Mouse (Mus musculus) ovary, adult 18-20 months (tissue): ENCODE data around the gene Cacnb4.

Source experiments
- DNase-seq: peaks from one replicate; pipeline ENCODE4 v3.0.0; 2022; ENCODE audit warnings: low spot score, mixed read lengths

Cacnb4 gene

DNA sequence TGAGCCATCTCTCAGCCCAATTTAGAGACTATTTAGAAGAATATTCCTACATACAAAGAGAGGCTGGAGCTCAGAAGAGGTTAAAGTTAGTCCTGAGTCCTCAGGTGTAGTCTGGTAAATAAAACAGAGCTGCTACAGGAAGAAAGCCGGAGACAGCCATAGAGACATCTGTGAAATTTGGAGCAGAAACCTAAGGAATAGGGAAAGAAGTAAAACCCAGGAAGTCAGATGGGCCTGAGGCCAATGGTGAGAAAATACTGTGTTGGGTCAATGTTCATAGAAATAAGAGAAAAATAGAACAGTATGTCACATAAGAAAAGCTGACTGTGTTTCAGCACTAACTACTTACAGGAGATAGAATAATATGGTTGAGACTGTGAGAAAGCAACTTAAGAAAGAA lies 155.6 kb downstream of the Cacnb4 start:
- no peak for DNase-seq

DNA sequence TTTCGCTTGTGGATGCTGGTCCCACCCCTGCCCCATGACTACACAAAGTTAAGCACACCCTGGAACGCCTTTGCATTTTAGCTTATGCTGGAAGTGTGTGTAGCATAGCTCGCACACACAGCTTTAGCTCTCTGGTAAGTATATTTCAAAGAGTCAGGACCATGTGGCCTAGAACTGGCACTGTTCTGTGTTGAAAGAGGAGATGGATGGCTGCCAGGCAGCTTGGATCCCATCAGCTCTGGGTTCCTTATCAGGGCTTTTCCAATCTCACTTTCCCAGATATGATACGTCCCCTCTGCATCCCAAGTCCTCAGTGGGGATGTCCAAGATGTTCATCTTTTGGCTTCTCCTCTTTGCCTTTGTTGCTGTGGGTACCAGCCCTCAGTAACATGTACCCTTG lies 157.9 kb downstream of the Cacnb4 start:
- DNase-seq = no peak

GRCm38 (mm10) chr2:52516534-52516933 lies 160.1 kb downstream of the Cacnb4 start:
- no peak for DNase-seq

GRCm38 (mm10) chr2:52512865-52513388 lies 163.7 kb downstream of the Cacnb4 start:
- DNase-seq = no peak

DNA sequence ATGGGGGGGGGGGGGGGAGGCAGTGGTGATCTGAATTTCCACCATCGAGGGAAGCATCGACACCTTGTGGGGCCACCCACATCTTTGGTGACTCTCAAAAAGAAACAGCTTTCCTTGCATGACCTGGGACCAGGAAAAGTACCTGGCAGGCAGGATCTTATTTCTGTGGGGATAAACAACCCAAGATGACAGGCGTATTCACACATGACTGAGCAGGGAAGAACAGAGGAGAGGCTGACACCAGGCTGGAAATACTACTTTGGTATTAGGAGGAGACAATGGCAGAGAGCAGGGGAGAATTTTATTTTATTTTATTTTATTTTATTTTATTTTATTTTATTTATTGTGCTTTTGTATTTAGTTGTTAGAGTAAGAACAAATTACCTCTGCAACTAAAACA lies 164.4 kb downstream of the Cacnb4 start:
- DNase-seq = no peak

- no peak for DNase-seq
Observed at GRCm38 (mm10) chr2:52511799-52512198, 164.8 kb downstream of the Cacnb4 start.

DNA sequence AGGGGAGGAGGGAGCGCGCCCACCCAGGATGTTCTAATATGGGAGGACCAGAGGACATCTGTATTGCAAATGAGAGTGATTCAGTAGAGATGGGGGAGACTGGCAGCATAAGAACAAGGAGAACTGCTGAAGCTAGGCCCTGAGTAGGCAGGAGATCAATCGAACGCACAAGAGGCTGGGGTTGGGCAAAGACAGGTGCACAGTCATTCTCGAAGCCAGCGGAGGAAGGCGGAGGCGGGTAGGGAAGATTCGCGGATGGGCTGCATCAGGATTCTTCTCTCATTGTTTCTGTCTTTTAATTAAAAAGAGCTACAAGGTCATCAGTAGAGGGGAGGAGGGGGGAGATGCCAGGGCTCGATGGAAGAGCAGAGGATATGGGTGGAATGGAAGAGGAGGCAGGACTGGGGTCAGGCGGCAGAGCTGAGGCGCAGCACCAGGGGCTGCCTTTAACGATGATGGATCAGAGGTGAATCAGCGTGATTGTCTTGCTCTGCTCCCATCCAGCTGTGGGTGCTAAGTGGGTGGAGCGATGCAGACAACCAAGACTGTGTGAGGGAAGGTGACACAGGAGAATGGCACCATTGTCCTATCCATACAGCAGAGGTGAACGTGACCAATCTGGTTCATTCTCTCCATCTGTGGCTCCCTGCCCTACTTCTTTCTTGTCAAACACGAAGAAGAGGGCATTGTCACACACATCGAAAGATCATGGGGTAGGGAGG lies 166.7 kb downstream of the Cacnb4 start:
- DNase-seq = no peak

DNA sequence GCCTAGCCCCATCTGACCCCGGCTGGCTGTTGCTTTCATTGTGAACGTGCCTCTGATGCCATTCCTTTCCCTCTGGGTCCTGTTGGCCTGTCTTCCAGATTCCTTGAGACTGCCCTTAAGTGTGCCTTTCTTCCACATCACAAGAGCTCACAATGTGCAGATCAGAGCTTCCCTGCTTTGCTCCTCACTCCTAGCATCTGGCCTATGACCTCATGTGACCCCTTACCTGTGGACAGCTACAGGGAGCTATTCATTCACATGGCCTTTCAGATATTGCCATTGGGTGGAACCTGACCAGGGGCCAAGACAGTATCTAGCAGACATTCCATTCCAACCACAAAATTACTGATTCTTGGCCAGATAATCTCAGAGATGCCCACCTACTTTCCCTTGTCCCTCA lies 171.5 kb downstream of the Cacnb4 start:
- no peak for DNase-seq

DNA sequence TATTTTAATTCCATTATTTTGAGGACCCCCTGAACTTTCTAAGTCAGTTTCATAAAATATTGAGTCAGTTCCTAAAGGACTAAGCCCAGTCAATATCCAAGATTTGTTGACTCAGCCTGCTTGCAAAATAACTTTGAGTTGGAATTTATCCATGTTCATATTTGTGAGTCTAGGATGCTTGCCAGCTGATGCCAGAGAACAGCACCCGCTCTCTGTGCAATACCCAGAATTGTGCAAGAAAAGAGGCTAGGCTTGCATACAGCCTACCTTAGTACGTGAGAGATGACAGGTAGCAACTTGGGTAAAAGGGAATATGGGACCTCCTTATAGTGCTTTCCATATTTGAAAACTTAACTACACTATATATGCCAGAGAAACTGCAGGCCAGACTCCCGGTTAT lies 171.9 kb downstream of the Cacnb4 start:
- no peak for DNase-seq

- DNase-seq = no peak
Observed at GRCm38 (mm10) chr2:52499849-52500262, 176.8 kb downstream of the Cacnb4 start.

- no peak for DNase-seq
Observed at GRCm38 (mm10) chr2:52499101-52499537, 177.5 kb downstream of the Cacnb4 start.

- no peak for DNase-seq
Observed at GRCm38 (mm10) chr2:52495097-52495694, 181.4 kb downstream of the Cacnb4 start.

DNA sequence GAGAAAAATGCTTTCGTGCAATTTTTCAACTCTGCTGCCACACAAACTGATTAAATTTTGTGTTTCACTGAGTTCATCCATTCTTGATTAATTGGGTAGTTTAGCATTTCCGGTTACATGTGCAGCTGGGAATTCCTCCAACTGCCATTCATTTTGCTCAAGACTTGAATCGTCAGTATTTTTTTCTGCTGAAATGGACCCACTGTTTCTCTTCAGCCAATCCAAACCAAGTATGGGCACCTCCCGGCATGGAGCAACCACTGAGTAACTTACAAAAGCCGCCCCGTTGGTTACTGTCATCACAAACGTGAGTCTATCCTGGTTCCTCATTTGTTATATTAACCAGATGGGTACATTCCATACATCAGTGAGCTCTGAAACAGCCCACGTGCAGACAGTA lies 182.4 kb downstream of the Cacnb4 start:
- DNase-seq = no peak

- DNase-seq = no peak
Observed at GRCm38 (mm10) chr2:52492867-52493266, 183.8 kb downstream of the Cacnb4 start.

DNA sequence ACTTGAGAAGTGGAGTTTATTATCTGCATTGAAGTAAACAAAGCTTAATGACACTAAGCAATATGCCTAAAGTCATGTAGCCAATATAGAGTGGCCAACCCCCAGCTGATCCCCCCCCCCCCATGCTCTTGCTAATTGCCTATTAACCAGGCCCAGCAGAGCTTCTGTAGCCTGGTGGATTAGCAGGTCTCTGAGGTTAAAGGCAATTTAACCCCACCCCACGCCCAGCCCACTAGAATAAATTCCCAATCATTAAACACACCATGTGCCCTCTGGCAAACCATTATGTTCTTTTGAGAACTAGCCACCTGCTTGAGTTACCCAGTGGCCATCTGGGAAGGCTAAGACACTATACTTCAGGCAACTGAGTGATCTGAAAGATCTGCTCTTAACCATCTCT lies 186.8 kb downstream of the Cacnb4 start:
- DNase-seq = no peak

DNA sequence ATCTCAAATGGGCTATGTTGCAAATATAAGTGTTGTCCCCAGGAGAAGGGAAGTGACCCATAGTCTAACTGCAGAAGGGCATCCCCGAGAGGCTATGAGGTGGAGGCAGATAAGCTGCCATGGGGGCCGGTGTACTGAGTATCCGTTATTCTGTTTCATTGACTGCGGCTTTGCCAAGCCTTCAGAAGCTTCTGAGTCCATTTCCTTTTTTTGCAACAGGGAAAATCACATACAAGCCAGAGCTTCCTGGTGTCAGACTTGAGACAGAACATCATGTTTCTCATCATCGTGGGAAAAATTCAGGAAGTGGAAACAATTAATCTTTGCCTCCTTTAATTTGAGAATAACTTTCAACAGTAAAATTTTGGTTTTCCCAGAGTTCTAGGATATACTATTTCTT lies 193.1 kb downstream of the Cacnb4 start:
- no peak for DNase-seq

GRCm38 (mm10) chr2:52480476-52480875 lies 196.2 kb downstream of the Cacnb4 start:
- DNase-seq = no peak

DNA sequence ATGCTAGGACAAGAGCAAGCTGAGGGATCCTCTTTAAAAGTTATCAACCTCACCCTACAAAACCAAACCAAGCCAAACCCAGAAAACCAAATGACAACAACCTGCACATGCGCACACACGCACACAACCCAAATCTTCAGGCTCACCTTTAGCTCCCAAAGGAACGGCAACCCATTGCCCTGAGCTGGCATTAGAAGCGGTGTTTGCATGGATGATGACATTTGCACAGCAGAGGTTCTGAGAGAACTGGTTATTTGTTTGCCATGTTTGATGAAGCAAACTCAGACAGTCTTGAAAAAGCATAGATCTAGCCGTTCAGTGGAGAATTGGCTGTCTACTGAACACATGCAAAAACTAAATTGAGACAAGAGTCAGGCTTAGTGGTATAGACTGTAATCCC lies 198.1 kb downstream of the Cacnb4 start:
- no peak for DNase-seq

GRCm38 (mm10) chr2:52477550-52477907 lies 199.1 kb downstream of the Cacnb4 start:
- no peak for DNase-seq

- no peak for DNase-seq
Observed at GRCm38 (mm10) chr2:52476801-52477549, 199.7 kb downstream of the Cacnb4 start.

- DNase-seq = no peak
Observed at GRCm38 (mm10) chr2:52475854-52476253, 200.8 kb downstream of the Cacnb4 start.

DNA sequence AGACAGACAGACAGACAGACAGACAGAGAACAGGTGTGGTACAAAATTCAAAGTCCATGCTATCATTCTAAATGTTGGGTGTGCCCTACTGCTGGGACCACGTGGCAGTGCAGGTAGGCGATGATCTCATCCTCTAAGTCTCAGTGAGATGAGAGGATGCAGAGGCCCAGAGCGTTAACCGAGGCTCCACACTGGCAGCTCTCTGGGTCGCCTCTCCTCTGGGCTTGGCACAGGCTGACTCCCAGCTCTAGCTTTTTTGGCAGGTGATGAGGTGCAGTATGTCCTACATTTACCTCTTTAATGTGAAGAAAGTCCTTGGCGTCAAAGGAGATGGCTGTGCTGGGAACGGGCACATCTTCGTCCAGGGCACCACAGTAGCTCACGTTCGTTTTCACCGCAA lies 202.1 kb downstream of the Cacnb4 start:
- no peak for DNase-seq
